Mouse (Mus musculus) MEL (cell line): ENCODE measurements around the gene Olfr46. TPM values are rescaled to one million over a fixed set of nuclear protein-coding genes. Genes with fewer than 3 reads are reported as not detected.
"Not testable (repeated sequence)": the region's sequence is repeated elsewhere in the genome, so short reads cannot be mapped to it uniquely, and the experiment has no call there.

Experiments used
- DNase-seq: peaks from one replicate; pipeline ENCODE4 v3.0.0; 2011; ENCODE audit warnings: low read depth, low spot score
- H3K27ac ChIP-seq: 2 replicates; pipeline ENCODE4 v1.5.1; 2012; ENCODE audit warnings: low read depth, mild to moderate bottlenecking, control low read depth, low read length, moderate library complexity; ENCODE audit not compliant: control insufficient read depth
- H3K27me3 ChIP-seq, 2 experiments: fragments of 150-350 bp in 1 of 2; sonication (generic) in 1 of 2; 2 replicates each; pipeline ENCODE4 v1.6.1; 2012; ENCODE audit warnings: low read length in 2 of 2, mild to moderate bottlenecking in 2 of 2, improper control_type of control experiment in 1 of 2, moderate library complexity in 1 of 2; ENCODE audit not compliant: insufficient read depth in 2 of 2, control insufficient read depth in 1 of 2
- H3K36me3 ChIP-seq, 2 experiments: 2 replicates each; pipeline ENCODE4 v1.6.1; 2012 to 2014; ENCODE audit warnings: low read length in 2 of 2, improper control_type of control experiment in 1 of 2, inconsistent platforms in 1 of 2, mild to moderate bottlenecking in 1 of 2; ENCODE audit not compliant: insufficient read depth in 2 of 2, control insufficient read depth in 1 of 2
- H3K4me1 ChIP-seq, 2 experiments: fragments of 150-350 bp in 1 of 2; sonication (generic) in 1 of 2; 2 replicates each; pipeline ENCODE4 v1.6.1; 2012; ENCODE audit warnings: low read length in 2 of 2, improper control_type of control experiment in 1 of 2, mild to moderate bottlenecking in 1 of 2; ENCODE audit not compliant: insufficient read depth in 2 of 2, control insufficient read depth in 1 of 2
- H3K4me3 ChIP-seq, 2 experiments: fragments of 150-350 bp in 1 of 2; sonication (generic) in 1 of 2; 2 replicates each; pipeline ENCODE4 v1.5.1; 2012; ENCODE audit warnings: low read depth in 2 of 2, low read length in 2 of 2, mild to moderate bottlenecking in 2 of 2, moderate library complexity in 2 of 2, control low read depth in 1 of 2, improper control_type of control experiment in 1 of 2; ENCODE audit not compliant: control insufficient read depth in 1 of 2, insufficient read depth in 1 of 2
- H3K79me2 ChIP-seq: 2 replicates; pipeline ENCODE4 v1.6.1; 2012; ENCODE audit warnings: mild to moderate bottlenecking, low read length, moderate library complexity; ENCODE audit not compliant: control insufficient read depth, poor library complexity, insufficient read depth
- H3K9ac ChIP-seq: 2 replicates; pipeline ENCODE4 v1.6.1; 2012; ENCODE audit warnings: low read depth, mild to moderate bottlenecking, control low read depth, low read length, moderate library complexity; ENCODE audit not compliant: control insufficient read depth, poor library complexity, severe bottlenecking
- H3K9me3 ChIP-seq: fragments of 150-350 bp; sonication (generic); replicated peaks from 2 replicates; pipeline ENCODE4 v1.6.1; 2012; ENCODE audit warnings: mild to moderate bottlenecking, low read length, improper control_type of control experiment, moderate library complexity; ENCODE audit not compliant: insufficient read depth
- E2F4 ChIP-seq: IDR thresholded peaks from 2 replicates; pipeline ENCODE4 v1.6.1; 2011; ENCODE audit warnings: low read depth, low read length, improper control_type of control experiment, borderline replicate concordance
- GABPA ChIP-seq: IDR thresholded peaks from 2 replicates; pipeline ENCODE4 v1.6.1; 2012; ENCODE audit warnings: low read depth, mild to moderate bottlenecking, inconsistent platforms, low read length, improper control_type of control experiment, moderate library complexity
- GATA1 ChIP-seq: IDR thresholded peaks from 2 replicates; pipeline ENCODE4 v1.6.1; 2011; ENCODE audit warnings: low read depth, low read length, improper control_type of control experiment
- HCFC1 ChIP-seq: IDR thresholded peaks from 2 replicates; pipeline ENCODE4 v1.6.1; 2012; ENCODE audit warnings: low read depth, mild to moderate bottlenecking, inconsistent platforms, low read length, improper control_type of control experiment, moderate library complexity
- NELFE ChIP-seq: IDR thresholded peaks from 2 replicates; pipeline ENCODE4 v1.6.1; 2011; ENCODE audit warnings: low read depth, low read length, improper control_type of control experiment
- RAD21 ChIP-seq: IDR thresholded peaks from 2 replicates; pipeline ENCODE4 v1.6.1; 2011; ENCODE audit warnings: mild to moderate bottlenecking, low read depth, low read length, improper control_type of control experiment
- TBP ChIP-seq: IDR thresholded peaks from 2 replicates; pipeline ENCODE4 v1.8.0; 2011; ENCODE audit warnings: low read depth, low read length, improper control_type of control experiment
- TCF12 ChIP-seq: IDR thresholded peaks from 2 replicates; pipeline ENCODE4 v1.6.1; 2014; ENCODE audit warnings: low read depth, mild to moderate bottlenecking, inconsistent platforms, low read length, improper control_type of control experiment, moderate library complexity
- polyA plus RNA-seq, 2 experiments: library from polyadenylated mRNA; stranded (reverse) in 1 of 2; unstranded in 1 of 2; fragments of >175 nt in 1 of 2; fragments of >200 nt in 1 of 2; gene quantifications; 2 replicates each; pipeline versions ENCODE4 v1.2.1 to v1.2.4; 2012; ENCODE audit warnings: low replicate concordance in 2 of 2, low read depth in 1 of 2; ENCODE audit not compliant: insufficient read length in 2 of 2, insufficient read depth in 1 of 2, missing spikeins in 1 of 2
- total RNA-seq: library from RNA; depleted of rRNA; stranded (reverse); fragments of 300-350 nt; gene quantifications from 2 replicates; pipeline ENCODE4 v1.2.3, GENCODE M21; 2012; rRNA removed

Gene Olfr46
- total RNA-seq (not detected in 2 replicates), polyA plus RNA-seq (not detected)

GRCm38 (mm10) chr7:140600969-140601368 lies at the start of gene Olfr46:
TSS of gene Olfr46 (plus strand) at chr7:140601269.
- not testable (repeated sequence) for H3K27me3 ChIP-seq, H3K9me3 ChIP-seq, H3K4me3 ChIP-seq, H3K27ac ChIP-seq, H3K36me3 ChIP-seq, H3K9ac ChIP-seq, H3K79me2 ChIP-seq, DNase-seq, H3K4me1 ChIP-seq

- Histone ChIP-seq H3K36me3 (no peaks in the 10 kb centered on the region), H3K9me3 (no peaks in the 10 kb centered on the region), H3K9ac (no peak within 1 kb of the TSS), H3K4me1 (no peaks in the 10 kb centered on the region), H3K27ac (no peak within 1 kb of the TSS), H3K27me3 (no peaks in the 10 kb centered on the region), H3K4me3 (no peak within 1 kb of the TSS), H3K79me2 (no peaks in the 10 kb centered on the region)
- no peak for DNase-seq
- TF ChIP-seq NELFE (no peak), GATA1 (no peak), GABPA (no peak), TBP (no peak), E2F4 (no peak), HCFC1 (no peak)
These were observed 33.5 kb upstream of the Olfr46 start, which contains the start of gene Olfr538 for GRCm38 (mm10) chr7:140567586-140567985. TSS of gene Olfr538 (plus strand) at chr7:140567886.

- H3K36me3 ChIP-seq, H3K9ac ChIP-seq, H3K27me3 ChIP-seq, DNase-seq, H3K4me1 ChIP-seq, H3K27ac ChIP-seq, H3K79me2 ChIP-seq, H3K4me3 ChIP-seq, H3K9me3 ChIP-seq: not testable (repeated sequence)
These were observed 27.6 kb downstream of the Olfr46 start, which contains the start of gene Olfr61 for GRCm38 (mm10) chr7:140628670-140629069. TSS of gene Olfr61 (plus strand) at chr7:140628970.

- Histone ChIP-seq H3K27me3 (no peaks in the 10 kb centered on the region), H3K9me3 (no peaks in the 10 kb centered on the region)
- TF ChIP-seq RAD21 (no peak), TCF12 (no peak), HCFC1 (no peak)
- TF ChIP-seq, all 39 proteins: peak for 0
These were observed 29.5 kb downstream of the Olfr46 start for GRCm38 (mm10) chr7:140630559-140630958.

More at GRCm38 (mm10) chr7:140630559-140630958, 29.5 kb downstream of the Olfr46 start:
- no peaks in the 10 kb centered on the region for H3K79me2 ChIP-seq
- H3K36me3 ChIP-seq, result no peaks in the 10 kb centered on the region
- no peaks in the 10 kb centered on the region for H3K4me1 ChIP-seq
- H3K4me3 ChIP-seq, result no peak overlapping the region
- no peak overlapping the region for H3K27ac ChIP-seq
- no peak for DNase-seq
- H3K9ac ChIP-seq, result no peak overlapping the region
